Mouse (Mus musculus): Measurements from ENCODE around the gene Clcn2. TPM values are rescaled to one million over a fixed set of nuclear protein-coding genes. Genes with fewer than 3 reads are reported as not detected.

The Clcn2 gene
- total RNA-seq, 2 experiments from 2014 or later = 2.3 to 2.7 TPM

DNA sequence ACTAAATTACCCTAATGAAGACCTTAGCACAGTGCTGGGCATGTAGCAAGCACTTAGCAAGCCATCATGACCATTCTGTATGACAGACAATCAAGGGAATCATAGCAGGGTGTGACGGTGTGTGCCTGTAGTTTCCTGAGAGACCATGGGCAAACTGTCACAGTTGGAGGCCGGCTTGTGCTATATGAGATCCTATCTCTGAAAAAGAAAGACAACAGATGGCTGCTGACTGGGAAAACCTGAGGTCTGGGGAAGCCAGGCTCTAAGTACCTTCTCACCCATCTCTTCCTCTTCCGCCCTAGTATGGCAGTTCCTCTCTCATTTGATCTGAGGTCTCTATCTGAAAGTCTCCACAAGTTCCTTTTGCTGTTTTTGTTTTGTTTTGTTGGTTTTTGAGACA lies 11.8 kb downstream of the Clcn2 start:
- intact Hi-C loops (cut with DNase I; ENCODE audit: low total_unique reads) = loop anchor here (5.0 kb wide), 1 partner anchor 57 kb away; no protein-coding TSS in a partner anchor
- DNase-seq = no peak

DNA sequence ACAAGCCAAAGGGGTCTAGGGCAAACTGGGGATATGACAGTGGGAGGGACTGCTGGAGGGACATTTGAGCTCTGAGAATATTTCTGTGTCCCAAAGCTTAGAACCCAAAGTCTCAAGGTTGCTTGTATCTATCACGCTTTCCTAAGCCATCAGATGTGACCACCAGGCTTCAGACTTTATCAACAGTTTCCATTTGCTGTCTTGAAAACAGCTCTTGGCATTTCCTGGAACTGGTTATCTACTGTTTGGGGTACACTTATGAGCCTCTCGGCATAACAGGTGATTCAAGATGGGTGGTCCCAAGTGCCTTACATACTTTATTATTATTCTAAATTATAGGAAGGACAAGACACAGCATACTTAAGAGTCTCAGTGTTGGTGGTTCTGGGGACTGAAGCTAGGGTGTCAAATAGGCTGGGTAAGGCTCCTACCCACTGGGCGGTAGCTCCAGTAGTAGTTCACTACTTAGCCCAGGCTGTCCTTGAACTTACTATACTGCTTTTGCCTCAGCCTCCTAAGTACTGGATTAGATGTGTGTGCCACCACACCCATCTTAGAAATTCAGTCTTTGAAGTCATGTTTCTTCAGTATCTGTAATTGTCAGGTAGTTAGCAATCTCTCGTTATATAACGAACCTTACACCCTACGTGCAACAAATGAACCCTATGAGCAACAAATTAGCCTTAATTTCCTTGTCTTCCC lies 13.7 kb downstream of the Clcn2 start:
- intact Hi-C loops (cut with DNase I; ENCODE audit: low total_unique reads) = no loop called here

DNA sequence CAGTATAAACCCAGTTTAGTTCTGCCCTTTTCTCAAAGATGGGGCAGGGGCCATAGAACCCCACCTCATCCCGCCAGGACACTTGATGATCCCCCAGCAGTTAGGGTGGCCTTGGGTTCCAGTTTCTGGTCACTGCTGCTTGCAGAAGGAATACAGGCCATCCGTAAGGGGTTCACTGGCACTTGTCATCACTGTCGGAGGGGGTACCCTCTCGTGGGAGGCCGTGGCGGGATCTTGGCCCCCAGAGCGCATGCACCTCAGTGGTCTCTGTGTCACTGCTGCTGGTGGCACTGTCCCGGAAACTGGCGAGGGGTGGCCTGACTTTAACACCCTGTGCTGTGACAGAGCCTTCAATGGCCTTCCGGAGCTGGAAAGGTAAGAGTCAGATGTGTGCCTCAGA lies 14.5 kb downstream of the Clcn2 start:
- intact Hi-C loops (cut with DNase I; ENCODE audit: low total_unique reads) = no loop called here

More for the DNA sequence above, 13.7 kb downstream of the Clcn2 start:
- no peak for DNase-seq

DNA sequence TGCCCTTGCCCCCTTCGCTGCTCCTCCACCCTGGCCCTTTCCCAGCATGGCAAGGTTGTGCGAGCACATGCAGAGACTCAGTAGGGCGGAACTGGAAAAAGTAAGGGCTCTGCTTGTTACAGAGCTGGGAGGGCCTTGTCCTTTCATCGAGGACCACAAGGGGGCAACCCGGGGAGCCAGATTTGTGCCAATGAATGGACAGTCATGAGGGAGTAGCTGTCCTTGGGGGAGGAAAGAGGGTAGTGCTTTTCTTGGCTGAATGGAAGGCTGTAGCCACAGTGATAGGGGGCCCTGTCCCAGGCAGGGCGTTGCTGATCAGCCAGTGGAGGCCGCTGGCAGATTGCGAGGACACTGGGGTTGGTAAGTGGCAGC lies 15.0 kb downstream of the Clcn2 start:
- intact Hi-C loops (cut with DNase I; ENCODE audit: low total_unique reads) = no loop called here
- peak; percentile 69 for DNase-seq

More for the DNA sequence above, 14.5 kb downstream of the Clcn2 start:
- no peak for DNase-seq

DNA sequence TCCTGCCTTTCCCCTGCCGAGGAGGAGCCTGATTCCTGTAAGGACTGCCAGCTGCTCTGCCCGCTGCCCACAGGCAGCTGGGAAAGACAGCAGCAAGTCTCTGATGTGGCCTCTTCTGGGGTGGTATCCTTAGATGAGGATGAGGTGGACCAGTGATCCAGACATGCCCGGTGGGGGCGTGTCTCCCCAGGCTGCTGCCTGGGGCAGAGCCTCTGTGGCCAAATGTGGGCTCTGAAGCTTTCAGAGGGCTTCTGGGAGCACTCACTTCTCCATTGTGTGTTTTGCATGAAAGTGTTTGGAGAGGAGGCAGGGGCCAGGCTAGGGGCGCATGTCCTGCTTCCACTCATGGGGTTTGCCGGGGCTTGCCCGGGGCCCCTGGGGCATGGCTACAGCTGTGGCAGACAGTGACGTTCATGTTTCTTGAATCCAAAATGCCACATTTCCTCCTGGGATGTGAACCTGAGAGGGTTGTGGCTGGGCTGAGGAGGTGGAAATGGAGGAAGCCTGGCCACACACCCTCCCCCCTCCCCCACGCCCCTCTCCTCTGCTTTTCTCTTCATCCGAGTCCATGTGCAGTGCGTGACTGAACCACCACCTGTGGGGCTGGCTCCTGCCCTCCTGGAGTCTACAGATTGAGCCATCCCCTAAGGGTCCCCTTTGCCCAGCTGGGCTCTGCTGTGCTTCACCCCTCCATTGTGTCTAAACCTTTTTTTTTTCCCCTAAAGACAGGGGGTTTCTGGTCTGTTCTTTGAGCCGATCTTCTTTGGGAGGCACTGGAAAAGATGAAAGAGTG lies 15.6 kb downstream of the Clcn2 start:
- intact Hi-C loops (cut with DNase I; ENCODE audit: low total_unique reads) = no loop called here
- no peak for DNase-seq

DNA sequence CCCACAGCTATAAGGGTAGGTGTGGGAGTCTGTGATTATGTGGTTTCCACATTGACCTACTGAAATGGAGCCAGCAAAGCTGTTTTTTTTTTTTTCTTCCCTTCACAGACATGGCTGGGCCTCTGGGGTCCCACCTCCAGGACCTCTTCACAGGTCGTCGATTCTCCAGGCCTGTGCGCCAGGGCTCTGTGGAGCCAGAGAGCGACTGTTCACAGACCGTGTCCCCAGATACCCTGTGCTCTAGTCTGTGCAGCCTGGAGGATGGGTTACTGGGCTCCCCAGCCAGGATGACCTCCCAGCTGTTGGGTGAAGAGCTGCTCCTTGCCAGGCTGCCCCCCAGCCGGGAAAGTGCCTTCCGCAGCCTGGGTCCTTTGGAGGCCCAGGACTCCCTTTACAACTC lies 16.2 kb downstream of the Clcn2 start:
- intact Hi-C loops (cut with DNase I; ENCODE audit: low total_unique reads) = no loop called here
- DNase-seq = no peak

DNA sequence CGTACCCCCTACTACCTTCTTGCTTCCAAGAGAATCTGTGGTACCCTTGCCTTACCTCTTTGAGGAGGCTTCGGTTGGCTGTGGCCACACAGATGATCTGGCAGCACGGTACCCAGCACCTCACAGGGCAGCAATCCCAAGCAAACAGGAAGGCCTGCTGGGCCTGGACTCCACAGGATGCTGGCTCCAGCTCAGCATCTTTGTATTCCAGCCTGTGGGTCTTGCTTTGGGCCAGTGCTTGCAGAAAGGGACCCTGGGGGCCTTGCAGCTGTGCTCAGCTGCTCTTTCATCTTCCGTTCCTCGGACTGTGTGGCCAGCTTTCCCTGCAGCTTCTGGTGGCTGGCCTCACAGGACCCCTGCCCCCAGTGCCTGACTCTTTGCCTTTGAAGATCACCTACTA lies 17.5 kb downstream of the Clcn2 start:
- intact Hi-C loops (cut with DNase I; ENCODE audit: low total_unique reads) = no loop called here
- peak; percentile 44 for DNase-seq

DNA sequence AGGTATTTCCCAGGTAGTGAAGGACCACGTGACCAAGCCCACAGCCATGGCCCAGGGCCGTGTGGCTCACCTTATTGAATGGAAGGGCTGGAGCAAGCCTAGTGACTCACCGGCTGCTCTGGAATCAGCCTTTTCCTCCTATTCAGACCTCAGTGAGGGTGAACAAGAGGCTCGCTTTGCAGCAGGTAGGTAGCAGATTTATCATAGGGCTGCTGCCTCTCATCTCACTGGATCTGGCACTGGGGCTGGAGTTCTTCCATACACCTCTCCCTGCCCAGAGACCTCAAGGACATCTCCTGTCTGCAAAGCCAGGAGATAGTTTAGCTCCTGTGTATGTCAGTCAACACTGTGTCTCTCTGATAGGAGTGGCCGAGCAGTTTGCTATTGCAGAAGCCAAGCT lies 18.3 kb downstream of the Clcn2 start:
- intact Hi-C loops (cut with DNase I; ENCODE audit: low total_unique reads) = no loop called here
- no peak for DNase-seq

DNA sequence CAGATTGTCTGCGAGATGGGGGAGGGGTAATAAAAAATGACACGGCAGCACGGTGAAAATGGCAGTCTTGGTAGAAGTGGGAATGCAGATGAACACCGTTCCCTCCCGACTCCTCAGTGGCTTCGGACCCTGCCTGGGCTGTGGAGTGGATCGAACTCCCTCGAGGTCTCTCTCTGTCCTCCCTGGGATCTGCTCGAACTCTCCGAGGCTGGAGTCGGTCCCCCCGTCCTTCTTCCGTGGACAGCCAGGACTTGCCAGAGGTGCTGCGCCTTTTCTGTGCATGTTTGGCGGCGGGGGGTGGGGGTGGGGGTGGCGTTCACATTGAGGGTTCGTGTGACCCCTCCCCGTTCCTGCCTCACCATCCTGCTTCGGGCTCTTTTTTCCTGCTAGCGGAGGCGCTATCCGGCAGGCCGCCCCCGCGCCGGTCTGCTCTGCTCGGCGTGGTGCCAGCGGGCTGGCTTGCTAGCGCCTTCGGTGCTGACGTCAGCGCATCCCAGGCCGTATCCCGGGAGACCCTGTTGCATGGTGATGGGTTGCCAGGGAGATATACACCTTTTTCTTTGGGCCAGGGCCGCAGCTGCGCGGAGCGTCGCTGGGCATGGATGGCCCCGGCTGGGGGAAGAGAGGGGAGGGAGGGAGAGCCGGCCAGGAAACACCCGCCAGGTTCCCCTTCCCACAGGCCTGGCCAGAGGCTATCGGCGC lies 21.8 kb downstream of the Clcn2 start:
- peak; percentile 87 for DNase-seq
- intact Hi-C loops (cut with DNase I; ENCODE audit: low total_unique reads) = no loop called here

DNA sequence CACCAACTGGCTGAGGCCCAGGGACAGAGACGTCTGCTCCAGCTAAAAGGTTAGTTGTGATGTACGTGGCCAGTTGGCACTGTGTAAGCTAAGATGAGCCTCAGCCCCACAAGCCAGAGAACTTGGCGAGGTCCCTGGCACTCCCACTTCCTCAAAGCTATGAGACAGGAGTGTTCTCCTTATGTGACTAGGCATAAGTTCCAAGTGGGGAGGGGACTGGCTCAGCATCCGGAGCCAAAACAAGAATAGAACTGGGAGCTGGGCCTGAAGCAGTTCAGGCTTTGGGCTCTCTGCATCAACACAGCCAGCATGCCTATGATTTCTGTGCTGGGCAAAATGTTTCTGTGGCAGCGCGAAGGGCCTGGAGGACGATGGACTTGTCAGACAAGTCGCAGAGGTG lies 22.8 kb downstream of the Clcn2 start:
- DNase-seq = peak; percentile 67
- intact Hi-C loops (cut with DNase I; ENCODE audit: low total_unique reads) = no loop called here

DNA sequence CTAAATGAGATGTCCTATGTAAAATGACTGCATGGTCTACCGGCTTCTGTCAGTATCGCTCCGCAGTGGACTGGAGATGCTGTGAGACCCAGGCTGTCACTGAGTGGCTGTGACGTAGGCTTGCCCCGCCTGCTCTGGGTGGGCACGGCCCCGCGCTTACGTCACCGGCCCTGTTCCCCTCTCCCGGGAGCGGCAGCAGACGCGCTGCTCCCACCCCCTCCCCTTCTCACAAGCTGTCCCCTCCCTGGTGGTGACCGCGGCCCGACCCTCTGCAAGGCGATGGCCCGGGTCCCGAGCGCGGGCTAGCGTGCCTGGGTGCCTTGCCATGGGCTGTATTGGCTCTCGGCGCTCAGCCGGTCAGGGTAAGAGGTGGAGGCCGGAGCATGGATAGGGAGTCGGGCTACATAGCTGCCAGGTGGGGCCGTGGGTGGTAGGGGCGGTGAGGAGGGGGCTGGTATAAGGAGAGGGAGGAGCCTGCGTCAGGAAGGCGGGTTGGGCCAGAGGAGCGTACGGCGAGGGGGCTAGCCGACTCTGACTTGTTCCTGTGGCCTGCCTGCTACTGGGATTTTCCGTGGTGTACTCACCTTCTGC lies 24.3 kb downstream of the Clcn2 start, which contains the start of gene Fam131a:
Gene Fam131a, plus strand, starts transcription at position 131 of the 591 bp plus-strand sequence.
- intact Hi-C loops (cut with DNase I; ENCODE audit: low total_unique reads) = no loop called here
- DNase-seq = peak; percentile 90

DNA sequence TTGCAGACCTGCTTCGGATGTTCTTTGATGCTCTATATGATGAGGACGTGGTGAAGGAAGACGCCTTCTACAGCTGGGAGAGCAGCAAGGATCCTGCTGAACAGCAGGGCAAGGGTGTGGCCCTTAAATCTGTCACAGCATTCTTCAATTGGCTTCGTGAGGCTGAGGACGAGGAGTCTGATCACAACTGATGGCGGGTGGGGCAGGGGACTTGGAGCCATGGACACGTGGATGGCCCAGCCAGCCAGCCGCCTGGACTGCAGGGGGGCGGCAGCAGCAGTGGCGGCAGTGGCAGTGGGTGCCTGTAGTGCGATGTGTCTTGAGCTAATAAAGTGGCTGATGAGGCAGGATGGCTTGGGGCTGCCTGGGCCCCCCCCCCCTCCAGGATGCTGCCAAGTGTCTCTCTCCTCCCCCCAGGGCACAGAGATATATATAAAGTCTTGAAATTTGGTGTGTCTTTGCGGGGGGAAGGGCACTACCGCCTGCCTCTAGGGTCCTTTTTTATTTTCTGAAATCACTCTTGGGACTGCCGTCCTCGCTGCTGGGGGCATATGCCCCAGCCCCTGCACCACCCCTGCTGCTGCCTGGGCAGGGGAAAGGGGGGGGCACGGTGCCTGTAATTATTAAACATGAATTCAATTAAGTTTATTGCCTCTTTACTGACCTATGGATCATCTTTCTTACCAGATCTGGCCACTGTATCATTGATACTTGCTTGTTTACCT lies 25.1 kb downstream of the Clcn2 start:
- intact Hi-C loops (cut with DNase I; ENCODE audit: low total_unique reads) = no loop called here
- no peak for DNase-seq

DNA sequence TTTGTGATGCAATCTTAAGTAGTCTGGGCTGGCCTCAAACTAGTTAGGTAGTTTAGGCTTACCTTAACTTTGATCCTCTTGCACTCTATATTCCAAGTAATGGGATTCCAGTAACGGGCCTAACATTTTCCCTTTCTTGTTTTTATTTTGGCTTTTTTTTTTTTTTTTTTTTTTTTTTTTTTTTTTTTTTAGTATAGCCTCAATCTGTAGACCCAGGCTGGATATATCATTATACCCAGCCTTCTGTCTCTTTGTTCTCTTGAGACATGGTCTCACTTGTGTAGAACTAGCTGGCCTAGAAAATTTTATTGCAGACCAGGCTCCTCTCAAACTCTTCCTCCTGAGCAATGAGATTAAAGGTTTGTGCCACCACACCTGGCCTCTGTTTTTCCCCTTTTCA lies 25.9 kb downstream of the Clcn2 start:
- intact Hi-C loops (cut with DNase I; ENCODE audit: low total_unique reads) = no loop called here
- no peak for DNase-seq

DNA sequence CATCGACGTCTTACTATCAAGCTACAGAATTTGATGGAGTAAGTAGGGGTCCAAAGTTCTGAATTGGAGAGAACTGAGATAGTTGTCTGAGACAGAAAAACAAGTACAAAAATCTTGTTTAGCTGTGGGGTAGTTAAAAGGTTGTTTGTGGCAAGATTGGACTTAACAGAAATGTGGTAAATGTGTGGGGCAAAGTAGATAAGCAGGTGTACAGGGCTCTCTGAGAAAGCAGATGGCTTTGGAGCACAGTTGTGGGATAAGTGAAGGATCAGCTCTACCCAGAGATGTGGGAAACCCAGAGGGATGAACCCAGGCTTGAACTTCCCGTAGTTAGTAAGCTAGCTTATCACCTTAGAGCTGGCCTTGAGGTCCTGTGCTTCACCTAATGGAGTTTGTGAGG lies 26.8 kb downstream of the Clcn2 start:
- DNase-seq = no peak
- intact Hi-C loops (cut with DNase I; ENCODE audit: low total_unique reads) = no loop called here

DNA sequence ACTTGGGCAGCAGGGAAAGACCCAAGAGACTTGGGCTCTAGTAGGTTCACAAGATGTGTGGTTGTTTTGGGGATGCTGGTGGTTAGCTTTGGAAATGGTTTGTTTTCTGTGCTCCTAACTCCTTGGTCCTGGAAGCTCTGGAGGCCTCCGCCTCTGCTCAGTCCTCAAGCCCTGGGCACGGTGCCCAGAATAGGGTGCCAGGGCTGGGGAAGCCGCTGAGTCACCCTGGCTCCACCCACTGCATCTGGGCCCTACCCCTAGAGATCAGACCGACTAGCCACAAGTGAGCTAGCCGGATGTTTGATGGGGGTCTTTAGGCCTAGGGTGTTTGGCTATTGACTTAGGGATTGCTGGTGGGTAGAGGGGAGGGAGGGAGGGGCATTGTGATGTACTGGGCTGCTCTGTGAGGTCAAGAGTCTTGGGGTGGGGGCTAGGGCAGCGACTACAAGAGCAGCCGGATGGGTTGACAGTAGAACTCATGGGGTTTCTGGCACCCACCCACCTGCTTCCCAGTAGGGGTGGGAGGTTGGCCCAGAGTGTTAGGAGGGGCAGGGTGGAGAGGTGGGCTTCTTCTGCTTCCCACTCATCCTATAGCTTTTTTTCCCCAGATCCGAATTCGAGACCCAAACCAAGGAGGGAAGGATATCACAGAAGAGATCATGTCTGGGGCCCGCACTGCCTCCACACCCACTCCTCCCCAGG lies 39.4 kb downstream of the Clcn2 start:
- peak; percentile 90 for DNase-seq
- intact Hi-C loops (cut with DNase I; ENCODE audit: low total_unique reads) = no loop called here

DNA sequence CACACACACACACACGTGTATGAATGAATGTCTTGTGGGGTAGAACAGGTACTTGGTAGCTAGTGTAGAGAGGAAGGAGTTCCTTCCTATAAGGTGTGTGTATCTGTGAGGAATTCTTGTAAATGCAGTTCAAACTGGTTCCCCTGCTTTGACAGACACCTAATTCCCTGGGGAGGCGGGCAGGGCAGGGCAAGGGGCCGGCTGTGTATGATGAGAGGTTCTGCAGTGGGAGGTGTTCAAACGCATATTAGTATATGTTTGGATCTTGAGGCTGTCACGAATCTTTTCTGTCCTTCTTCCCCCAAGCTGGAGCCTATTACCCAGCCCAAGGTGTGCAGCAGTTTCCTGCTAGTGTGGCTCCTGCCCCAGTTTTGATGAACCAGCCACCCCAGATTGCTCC lies 40.2 kb downstream of the Clcn2 start:
- DNase-seq = no peak
- intact Hi-C loops (cut with DNase I; ENCODE audit: low total_unique reads) = no loop called here

DNA sequence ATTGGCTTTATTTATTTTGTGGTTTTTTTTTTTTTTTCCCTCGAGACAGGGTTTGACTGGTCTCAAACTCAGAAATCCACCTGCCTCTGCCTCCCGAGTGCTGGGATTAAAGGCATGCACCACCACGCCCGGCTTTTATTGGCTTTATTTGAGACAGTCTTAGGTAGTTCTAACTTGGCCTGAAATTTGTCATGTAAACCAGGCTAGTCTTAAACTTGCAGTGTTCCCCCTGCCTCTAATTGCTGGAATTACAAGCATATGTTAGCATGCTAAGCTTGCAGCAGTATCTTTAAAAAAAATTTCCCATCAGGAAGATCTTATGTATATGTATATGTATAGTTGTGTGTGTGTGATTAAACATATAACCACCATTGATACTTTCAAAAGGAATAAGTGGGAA lies 40.8 kb downstream of the Clcn2 start:
- intact Hi-C loops (cut with DNase I; ENCODE audit: low total_unique reads) = no loop called here
- no peak for DNase-seq

DNA sequence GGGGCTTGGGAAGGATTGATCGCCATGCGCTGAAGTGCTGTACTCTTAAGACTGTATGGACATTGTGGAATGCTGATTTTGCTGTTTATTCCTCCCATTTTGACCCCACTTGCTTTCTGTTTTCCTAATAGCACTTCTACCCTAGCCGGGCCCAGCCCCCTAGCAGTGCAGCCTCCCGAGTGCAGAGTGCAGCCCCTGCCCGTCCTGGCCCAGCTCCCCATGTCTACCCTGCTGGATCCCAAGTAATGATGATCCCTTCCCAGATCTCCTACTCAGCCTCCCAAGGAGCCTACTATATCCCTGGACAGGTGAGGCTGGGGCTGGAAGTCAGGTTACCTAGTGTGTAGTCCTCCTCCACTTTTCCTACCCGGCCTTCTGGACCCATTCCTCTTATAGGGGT lies 42.3 kb downstream of the Clcn2 start:
- intact Hi-C loops (cut with DNase I; ENCODE audit: low total_unique reads) = no loop called here
- DNase-seq = no peak
